Mouse (Mus musculus) gastrocnemius, postnatal 10 days (tissue): ENCODE measurements at regions not wholly inside any gene's neighbourhood (a gene's known extent, or its start where the extent isn't known, plus 50 kb on each side); places are given as distances from the start of the nearest gene placed in this dataset.
A peak's percentile ranks its signal among the peaks of the same experiment; 100 is the strongest.

ENCODE experiments used
- DNase-seq: peaks from one replicate; pipeline ENCODE4 v3.0.0; 2021; ENCODE audit warnings: mixed read lengths

DNA sequence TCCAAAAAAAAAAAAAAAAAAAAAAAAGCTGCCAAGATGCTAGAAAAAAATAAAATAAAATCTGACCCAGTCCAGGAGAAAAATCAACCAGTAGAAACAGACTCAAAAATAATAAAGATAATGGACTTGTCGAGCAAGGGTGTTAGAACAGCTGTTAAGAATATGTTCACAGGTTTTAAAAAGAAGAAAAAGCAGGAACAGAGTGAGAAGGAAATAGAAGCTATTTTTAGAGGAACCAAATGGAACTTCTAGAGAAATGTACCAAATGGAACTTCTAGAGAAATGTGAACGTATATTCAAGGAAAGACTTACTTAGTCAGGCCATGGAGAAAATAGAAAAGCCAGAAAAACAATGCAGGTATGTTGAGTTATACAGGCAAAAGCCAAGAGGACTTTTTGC is 662.4 kb upstream of the Jmjd1c start:
- DNase-seq: no peak

DNA sequence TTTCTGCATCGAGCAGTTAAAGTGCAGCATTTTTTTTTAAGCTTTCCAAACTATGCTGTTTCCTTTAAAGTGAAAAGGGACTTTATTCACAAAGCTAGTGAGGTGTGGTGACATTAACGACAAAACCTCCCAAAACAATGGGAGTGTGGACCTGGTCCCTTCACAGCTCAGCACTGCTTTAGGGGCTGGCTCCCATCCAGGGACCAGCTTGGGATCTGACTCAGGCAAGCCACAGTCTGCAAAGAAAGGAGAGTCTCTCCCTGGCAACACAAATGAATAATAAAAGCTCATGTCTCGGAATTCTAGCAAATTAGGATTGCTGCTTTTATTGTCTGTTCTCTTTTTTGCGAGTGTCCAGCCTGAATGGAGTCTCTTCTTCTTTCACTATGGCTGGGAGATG is 625.2 kb upstream of the Jmjd1c start:
- no peak for DNase-seq

DNA sequence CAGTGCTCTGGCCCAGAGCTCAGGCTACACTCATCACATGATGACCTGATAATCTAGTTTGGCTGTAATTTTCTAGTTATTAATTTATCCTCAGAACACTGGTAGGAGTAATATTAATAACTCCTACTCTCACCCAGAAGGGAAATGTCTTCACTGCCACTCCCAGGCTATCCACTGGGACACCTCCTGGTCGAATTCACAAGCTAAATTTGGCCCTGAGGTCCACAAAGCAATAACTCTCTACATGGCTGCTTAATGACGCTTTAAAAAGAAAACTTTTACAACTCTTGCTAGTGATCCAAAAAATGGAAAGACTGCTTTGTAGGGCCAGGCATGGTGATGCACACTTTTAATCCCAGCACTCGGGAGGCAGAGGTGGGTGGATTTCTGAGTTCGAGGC is 623.9 kb upstream of the Jmjd1c start:
- DNase-seq: no peak

DNA sequence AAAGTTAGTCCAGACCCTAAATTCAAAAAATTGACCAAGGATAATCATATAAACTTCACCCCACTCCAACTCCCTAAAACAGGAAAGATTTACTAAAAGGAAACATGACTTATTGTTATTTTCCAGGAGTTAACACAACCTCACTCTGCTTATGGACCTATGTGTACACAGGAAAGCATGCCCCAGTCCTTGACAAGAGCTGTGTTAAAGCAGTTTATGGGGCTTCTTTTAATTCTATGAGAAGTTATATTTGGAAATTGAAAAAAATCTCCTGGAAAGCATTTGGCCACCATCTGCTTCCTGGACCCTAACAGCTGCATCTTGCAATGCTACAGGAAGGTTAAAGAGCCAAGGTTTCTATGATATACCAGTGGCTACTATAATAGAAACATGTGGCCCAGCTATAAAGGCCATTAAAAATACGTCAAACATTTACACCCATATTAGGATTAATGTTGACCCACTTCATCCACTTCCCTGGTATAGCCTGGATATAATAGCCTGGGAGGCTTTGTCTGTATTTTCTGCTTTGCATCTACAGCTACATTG is 620.7 kb upstream of the Jmjd1c start:
- DNase-seq: no peak

DNA sequence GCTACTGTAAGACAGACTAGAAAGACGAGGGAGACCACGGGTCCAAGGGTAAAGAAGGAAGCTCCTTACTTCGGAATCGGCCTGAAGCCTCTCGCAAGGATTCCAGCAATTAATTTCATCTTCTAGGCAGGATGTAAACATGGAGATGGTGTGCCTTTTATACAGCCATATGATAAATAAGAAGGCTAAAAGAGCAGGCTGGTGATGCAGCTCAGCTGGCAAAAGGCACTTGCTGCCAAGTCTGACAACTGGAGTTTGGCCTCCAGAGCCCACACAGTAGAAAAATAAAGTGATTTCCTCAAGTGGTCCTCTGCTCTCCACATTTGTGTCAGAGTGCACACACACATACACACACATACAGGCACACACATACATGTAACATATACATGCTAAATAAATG is 605.1 kb upstream of the Jmjd1c start:
- no peak for DNase-seq

DNA sequence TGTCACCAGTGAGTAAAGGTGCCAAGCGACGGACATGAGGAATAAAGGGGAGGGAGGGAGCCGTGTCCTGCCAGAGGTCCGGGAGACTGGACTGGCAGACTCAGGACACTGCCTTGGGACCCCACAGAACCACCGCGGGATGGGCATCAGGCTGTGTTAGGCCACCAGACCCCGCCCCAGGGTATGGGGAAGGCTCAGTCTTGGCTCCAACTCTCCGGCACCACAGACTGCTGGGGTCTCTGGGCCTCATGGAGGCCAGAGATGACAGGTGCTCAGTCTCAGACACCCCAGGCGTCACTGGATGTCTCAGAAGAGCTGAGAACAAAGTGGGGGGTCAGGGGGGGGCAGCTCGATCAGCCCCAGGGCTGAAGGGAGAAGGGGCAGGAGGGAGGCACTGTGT is 604.1 kb upstream of the Jmjd1c start:
- DNase-seq: no peak

DNA sequence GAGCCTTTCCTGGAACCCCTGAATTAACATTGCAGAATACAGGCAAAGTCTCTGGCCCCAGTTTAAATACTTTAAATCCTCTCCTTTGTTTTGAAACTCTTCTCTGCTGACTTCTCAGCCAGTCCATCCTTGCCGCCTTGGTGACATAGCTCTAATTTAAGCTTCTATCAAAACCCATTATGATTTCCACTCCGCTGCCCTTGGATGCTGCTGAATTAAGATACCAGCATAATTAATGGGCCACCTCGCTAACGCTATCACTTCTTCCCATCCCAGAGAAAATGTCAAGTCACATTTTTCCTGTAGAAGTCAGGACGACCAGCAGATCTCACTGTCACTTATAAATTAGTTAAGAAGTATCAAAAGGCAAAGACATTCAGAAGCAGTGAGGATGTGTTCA is 556.1 kb upstream of the Jmjd1c start:
- DNase-seq: no peak

DNA sequence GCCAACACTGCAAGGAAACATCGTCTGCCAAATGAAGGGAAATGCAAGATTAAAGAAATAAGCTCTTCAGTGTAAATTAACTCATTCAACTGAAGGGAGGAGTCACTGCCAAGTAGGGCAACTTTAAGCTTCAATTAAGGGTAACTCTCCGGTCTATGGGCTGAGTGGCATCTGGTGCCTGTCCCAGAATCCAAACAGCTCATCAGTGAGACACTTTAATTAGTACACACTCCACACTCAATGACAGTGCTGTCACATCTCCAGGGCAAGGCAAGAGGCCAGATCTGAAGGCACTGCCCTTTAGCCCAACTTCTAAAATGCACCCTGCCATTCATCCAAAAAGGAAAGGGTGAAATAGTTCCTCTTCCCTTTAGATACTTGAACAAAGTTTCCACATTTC is 549.3 kb upstream of the Jmjd1c start:
- no peak for DNase-seq

DNA sequence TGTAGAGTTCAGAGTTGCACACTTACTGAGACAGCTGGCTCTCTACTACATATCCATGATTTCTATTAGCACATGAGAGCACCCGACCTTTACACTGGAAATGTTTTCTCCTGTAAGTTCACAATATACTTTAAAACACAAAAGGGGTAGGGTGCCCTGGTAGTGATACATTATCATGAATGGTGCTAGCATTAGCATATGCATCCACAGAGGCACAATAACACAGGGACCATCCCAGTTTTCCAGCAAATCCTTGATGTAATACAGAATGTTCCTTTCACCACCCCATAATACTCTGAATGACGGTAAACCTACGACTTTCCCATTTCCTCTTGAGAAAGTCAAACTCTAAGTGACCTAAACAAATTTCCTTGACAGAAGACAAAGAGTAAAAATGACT is 548.3 kb upstream of the Jmjd1c start:
- DNase-seq: no peak

DNA sequence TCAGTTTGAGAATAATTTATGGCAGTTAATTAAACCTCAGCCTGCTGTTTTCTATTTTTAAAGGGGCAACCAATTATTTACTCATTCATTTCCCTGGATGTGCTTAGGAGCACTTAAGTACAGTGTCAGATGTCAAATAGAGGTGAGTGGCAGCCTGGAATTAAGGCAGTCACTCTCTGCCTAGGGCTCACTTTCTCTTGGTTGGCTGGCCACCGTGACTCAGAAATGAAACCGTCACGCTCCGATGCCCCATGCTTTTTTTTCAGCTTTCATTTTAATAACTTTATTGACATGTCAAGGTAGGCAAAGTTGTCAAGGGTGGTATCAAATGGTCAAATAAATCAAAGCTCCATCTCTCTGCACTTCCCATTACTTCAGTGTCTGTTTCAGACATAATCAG is 547.9 kb upstream of the Jmjd1c start:
- no peak for DNase-seq

DNA sequence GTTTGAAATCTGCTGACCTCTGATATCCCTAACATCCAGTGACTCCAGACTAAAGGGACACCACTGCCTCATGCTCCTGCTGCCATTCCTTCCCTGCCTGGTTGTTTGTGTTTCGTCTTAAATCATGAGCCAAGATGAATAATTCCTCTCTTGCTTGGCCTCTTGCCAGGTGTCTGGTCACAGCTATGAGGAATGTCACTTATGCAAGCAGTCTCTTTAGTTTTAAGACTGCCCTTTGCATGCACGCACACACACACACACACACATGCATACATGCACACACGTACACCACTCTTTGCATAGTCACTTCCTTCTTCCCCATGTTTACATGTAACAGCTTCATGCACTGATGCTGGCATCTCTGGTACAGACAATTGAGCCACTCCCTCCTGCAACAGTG is 543.0 kb upstream of the Jmjd1c start:
- DNase-seq: no peak

DNA sequence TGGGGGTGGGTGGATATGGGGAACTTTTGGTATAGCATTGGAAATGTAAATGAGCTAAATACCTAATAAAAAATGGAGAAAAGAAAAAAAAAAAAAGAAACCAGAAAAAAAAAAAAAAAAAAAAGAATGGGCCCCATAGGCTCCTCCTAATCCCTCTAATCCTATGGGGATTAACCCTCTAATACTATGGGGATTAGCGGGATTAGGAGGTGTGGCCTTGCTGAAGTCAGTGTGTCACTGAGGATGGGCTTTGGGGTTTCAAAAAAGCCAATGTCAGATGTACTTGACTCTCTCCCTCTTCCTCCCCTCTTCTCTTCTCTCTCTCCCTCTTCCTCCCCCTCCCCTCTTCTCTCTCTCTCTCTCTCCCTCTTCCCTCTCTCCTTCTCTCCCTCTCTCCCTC is 541.7 kb upstream of the Jmjd1c start:
- no peak for DNase-seq

DNA sequence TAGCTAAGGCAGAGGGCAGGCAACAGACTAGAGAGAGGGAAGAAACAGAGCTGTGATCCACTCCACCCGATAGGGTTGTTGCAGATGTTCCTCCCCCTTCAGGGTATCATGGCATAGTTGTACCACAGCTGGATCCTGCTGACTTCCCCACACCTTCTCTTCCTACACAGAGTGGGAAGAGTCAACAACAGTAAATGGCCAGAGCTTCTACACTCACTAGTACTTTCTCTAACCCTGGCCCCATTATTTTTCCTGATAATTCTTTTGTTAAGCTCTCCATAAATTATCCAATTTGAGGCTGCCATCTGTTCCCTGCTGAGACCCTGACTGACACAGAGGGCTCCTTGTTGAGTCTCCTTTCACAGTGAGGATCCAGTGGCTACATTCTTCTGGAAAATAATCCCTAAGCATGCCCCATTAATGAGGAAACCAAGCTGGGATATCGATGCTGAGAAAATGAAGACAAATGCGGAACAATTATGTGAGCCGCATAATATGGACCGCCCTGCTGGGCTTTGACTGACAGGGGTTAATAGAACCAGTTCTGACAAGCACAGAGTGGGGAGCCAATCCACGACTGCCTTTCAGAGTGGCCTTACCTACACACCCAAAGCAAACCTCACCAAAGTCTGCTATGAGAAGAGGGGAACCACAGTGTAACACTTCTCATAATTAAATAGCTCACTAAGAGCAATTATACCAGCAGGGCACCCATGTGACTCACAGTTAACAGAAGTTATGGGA is 537.7 kb upstream of the Jmjd1c start:
- no peak for DNase-seq

DNA sequence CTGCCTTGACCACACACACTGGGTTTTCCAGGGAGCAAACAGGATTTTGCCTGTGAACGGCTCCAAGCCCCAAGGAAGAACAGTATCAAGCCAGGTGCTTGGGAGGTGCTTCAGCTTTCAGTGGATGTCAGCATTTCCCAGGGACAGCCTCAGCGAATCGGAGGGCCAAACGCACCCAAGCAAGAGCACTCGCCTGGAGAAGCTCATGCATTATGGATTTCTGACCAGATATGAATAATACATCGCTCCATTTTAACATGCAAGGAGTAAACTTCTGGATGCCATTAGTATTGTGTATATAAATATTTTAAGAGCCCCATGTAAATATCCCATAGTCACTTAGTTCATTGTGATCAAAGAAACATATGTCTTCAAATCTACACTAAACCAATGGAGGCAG is 530.6 kb upstream of the Jmjd1c start:
- no peak for DNase-seq

DNA sequence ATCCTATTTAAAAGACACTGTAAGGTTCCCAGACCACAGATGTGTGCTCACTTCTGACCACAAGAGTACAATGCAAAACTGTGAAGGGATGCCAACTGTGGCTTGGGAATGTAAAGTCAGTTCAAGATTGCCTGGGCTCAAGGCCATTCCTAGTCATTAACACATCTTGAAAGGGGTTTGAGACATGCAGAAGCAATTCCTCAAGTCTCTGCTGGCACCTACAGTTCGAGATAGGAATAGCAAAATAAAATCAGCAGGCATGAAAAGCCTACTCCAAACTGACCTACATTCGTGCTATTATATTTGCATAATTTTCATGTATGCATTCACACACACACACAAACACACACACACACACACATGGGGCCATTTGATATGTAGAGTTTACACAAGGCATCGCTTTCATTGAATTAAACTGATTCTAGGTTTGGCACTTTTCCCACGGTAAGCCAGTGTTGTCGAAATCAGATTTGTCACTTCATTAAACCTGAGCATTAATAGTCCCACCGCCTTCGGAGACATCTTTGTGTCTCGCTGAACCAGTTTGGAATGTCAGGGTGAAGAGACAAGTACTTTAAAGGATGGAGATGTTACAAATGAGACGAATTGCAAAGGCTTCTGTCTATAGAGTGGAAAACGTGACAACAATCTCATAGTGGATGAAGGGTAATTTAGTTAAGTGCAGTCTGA is 520.9 kb upstream of the Jmjd1c start:
- DNase-seq: no peak

DNA sequence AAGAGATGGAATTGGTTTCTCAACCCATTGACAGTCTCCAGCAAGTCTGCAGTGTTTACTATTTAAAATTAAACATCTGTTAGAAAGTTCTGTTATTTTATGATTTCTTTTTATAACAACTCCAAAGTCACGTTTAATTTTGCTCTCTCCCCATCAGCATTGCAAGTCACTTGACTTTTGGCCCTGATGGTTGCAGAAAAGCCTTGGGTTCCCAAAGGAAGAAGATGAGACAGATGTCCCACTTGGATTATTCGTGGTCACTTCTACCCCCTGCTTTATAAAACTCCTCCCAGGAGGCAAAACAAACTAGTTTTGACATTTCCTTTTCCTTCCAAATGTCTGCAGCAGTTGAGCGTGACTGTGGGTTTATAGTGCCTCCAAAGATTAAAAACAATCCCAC is 502.9 kb upstream of the Jmjd1c start:
- no peak for DNase-seq

DNA sequence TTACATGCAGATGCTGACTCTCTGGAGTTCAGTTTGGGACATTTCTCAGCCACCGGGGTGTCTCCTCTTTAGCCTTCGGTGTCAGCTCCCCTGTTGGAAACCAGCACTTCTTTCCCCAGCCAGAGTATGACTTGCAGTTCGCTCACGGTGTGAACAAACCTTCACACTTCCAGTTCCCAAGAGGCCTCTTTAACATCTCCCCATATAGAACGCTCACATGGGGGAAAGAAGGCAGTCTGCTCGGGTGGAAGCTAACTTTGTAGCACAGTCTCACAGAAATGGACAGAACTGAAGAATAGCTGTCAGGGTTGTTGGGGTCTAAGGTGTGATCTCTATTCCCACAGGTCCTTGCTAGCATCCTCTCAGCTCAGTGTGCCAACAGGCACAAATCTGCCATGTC is 502.4 kb upstream of the Jmjd1c start:
- no peak for DNase-seq

DNA sequence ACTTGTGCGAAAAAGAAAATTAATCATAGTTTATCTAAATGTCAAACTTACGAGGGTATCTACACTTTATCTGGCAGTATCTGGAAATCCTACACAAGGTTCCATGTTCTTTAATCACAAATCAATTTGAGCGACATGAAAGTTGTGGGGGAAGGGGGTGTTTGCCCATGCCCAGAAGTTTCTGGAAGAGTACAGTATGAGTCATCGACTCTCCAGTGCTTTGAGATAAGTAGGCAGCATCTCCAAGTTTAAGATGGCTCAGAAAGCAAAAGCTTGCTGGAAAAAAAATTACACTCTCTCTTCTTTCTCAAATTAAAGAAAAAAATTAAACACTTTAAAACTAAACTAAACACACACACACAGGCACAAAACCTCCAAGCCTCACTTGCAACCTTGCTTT is 498.0 kb upstream of the Jmjd1c start:
- DNase-seq: no peak

DNA sequence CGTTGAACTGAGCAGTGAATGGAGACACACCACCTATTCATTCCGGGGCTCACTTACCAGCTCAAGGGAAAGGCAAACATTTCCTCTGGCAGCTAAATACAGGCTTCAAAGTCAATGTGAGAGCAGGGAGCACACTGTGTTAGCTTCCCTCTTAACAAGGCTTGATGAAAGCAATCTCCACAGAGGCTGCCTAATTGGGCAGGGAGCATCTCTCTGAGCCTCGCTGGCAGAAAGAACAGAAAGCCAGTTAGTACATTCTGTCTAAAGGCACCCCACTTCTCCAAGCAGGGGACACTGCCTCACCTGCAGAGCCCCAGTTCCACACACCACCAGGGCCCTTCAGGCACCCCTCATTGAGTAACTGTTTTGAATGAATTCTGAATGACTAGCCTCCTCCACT is 488.8 kb upstream of the Jmjd1c start:
- no peak for DNase-seq

DNA sequence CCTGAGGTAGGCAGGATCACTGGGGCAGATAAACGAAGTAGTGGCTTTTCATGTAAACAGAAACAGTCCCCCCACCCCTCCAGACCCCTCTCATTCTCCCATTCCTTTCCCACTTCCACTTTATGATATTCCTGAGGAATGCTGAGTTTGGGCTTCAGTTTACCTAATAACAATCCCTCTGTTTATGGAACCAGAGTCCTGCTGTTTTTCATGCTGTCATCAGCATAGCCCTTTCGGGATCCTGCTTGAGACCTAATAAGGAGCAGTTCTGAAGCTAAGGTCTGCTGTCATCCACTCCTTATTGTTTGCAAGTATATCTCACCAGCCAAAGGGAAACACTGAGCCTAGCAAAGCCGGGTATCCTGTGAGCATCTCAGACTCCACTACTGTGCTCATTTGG is 479.6 kb upstream of the Jmjd1c start:
- no peak for DNase-seq

DNA sequence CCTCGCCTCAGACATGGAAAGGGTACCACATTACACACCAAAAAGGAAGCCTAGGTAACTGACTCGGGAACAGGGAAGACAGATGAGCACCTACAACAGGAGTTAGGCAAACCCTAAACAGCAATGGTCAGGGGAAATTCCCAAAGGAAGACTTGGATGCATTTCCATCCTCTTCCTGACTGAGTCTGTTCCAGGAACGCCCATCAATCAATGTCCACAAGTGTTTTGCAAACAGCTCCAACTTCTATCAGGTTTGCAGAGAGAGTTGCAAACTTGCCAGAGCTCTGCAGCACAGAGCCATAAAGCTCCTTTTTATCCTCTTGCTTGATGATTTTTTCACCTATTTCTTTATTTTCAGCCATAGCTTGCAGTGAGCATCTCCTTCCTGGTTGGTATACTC is 464.9 kb upstream of the Jmjd1c start:
- DNase-seq: no peak

DNA sequence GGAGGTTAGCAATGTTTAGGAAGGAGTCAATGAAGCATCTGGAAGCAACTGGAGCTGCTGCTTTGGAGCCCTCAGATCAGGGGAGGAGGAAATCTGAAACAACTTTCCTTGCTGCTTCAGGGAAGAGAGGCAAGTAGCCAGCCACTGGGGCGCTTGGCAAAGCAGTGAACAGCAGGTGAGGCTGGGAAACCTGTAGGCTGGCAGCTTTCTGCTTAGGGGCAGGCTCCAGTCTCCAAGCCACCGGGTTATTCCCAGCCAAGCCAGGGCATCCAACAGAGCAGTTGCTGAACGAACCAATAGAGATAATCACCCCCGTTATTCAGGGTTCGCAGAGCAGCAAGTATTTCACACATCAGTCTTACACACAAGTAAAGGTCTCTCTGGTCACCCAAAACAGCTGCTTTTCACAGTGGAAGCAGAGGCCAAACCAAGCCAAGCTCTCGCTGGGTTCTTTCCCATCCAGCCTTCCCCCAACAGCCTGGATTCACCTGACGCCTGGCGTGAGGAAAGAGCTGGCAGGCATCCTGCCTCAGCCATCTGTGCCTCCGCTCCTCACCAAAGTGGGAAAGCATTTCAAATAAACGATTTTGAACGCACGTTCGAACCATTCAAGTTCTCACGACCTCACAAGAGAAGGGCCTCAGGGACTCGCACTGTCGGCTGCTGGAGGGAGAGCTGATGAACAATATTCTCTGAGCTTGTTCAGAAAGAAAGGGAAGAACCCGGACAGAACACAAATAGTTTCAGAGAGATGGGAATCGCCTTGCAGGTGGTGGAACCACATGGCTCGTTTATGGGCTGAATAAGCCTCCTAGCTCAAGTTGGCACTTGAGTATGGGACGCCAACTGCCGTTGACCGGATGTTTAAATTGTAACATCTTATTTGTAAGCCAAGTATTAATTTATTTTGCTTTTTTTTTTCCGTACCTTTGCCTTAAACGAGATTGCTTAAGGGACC is 454.8 kb upstream of the Jmjd1c start:
- peak; percentile 12 for DNase-seq

DNA sequence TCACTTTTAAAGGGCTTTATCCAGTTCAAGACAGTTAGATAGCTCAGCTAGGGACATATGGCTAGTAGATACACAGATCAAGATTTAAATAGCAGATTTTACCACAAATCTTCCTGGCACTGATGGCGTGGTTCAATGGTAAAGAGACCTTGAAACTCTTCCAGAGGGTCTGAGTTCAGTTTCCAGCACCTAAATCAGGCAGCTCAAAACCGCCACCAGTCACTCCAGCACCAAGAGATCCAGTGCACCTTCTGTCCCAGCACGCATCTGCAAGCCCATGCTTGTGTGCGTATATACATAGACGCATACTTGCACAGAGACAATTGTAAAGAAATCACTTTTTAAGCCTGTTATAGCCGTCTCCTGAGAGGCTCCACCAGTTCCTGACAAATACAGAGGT is 454.0 kb upstream of the Jmjd1c start:
- DNase-seq: no peak
